Mouse (Mus musculus): Measurements from ENCODE around the gene Gpr15. TPM values are rescaled to one million over a fixed set of nuclear protein-coding genes. Genes with fewer than 3 reads are reported as not detected.
A peak's percentile ranks its signal among the peaks of the same experiment; 100 is the strongest.

Gene Gpr15
- not detected in 2 replicates for polyA plus RNA-seq (2014; fragmentation: Nextera tagmentation; extraction: Ambion mirVana)

DNA sequence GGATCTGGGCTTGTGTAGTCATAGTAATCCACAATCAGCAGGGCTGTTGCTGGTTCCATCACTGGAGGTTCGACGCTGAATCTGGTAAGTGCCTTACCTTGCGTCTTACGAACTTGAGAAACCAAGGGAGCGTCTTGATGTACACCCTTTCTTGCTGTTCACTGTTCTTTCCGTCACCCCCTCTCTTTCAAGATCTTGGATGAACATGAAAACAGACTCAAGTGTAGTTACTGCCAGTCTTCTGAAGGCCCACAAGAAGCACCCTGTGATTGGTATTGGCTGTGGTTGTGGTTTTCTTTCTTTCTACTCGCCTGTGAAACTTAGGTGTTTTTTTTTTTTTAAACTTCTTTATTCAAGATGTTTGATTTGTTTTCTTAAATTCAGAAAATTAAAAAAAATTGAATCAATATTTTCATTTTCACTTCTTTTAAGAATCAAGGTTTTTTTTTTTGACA, at the start of gene Gpr15:
TSS of gene Gpr15 (minus strand) at position 405 of the 455 bp plus-strand sequence.
- no peak for ATAC-seq (ENCODE audit: insufficient number of reproducible peaks, insufficient read depth, low FRiP score, low read depth)
- Histone ChIP-seq H3K4me2 (ENCODE audit: low read length) (no peak within 1 kb of the TSS), H3K27ac (replicated peaks in 1 of 2; ENCODE audit: control insufficient read depth in 1 of 2, insufficient read depth in 1 of 2, low read depth in 2 of 2, low read length in 2 of 2) (no peak within 1 kb of the TSS), H3K27me3 (ENCODE audit: control insufficient read depth, insufficient read depth, low read length) (no peaks in the 10 kb centered on the region), H3K4me1 (ENCODE audit: control insufficient read depth in 2 of 2, insufficient read depth in 2 of 2, low read length in 2 of 2) (no peaks in the 10 kb centered on the region), H3K36me3 (ENCODE audit: control insufficient read depth, insufficient read depth, low read length) (no peaks in the 10 kb centered on the region), H3K9me3 (ENCODE audit: control insufficient read depth, low read length) (no peaks in the 10 kb centered on the region), H3K4me3 (ENCODE audit: control insufficient read depth in 1 of 2, insufficient read depth in 1 of 2, low read depth in 1 of 2, low read length in 2 of 2) (no peak within 1 kb of the TSS), H3K9ac (ENCODE audit: low read length) (no peak within 1 kb of the TSS)
- WGBS, result 91% methylated on average over 7 of the region's 7 CpGs

DNA sequence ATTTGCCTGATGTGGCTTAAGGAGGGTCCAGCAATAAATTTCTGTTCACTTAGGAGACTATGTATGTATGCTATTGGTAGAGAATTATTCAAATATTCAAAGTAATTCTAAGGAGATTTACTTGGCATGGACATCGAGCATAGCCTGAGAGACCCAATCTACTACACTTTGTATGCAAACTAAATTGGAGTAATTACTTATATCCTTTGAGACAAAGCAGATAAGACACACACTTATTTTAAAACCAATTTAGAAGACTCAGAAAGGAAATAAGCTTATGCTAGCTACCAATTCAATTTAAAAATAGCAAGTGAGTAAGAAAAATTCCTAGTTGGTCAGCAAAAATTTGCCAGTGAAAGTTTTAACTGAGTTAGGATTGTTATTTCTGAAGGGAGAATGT, 44.2 kb upstream of the Gpr15 start, which contains the start of gene Olfr172:
TSS of gene Olfr172 (minus strand) at position 101 of the 400 bp plus-strand sequence.
- 81% methylated on average over 1 of the region's 1 CpGs for WGBS
- no peaks in the 10 kb centered on the region for H3K36me3 ChIP-seq (ENCODE audit: control insufficient read depth, insufficient read depth, low read length)
- no peak within 1 kb of the TSS for H3K4me2 ChIP-seq (ENCODE audit: low read length)
- H3K9ac ChIP-seq (ENCODE audit: low read length), result no peak within 1 kb of the TSS
- H3K4me1 ChIP-seq (ENCODE audit: control insufficient read depth in 2 of 2, insufficient read depth in 2 of 2, low read length in 2 of 2), result no peaks in the 10 kb centered on the region
- no peaks in the 10 kb centered on the region for H3K9me3 ChIP-seq (ENCODE audit: control insufficient read depth, low read length)
- ATAC-seq (ENCODE audit: insufficient number of reproducible peaks, insufficient read depth, low FRiP score, low read depth), result no peak
- no peaks in the 10 kb centered on the region for H3K27me3 ChIP-seq (ENCODE audit: control insufficient read depth, insufficient read depth, low read length)
- H3K4me3 ChIP-seq (ENCODE audit: control insufficient read depth in 1 of 2, insufficient read depth in 1 of 2, low read depth in 1 of 2, low read length in 2 of 2), result no peak within 1 kb of the TSS
- H3K27ac ChIP-seq (replicated peaks in 1 of 2; ENCODE audit: control insufficient read depth in 1 of 2, insufficient read depth in 1 of 2, low read depth in 2 of 2, low read length in 2 of 2), result no peak within 1 kb of the TSS

DNA sequence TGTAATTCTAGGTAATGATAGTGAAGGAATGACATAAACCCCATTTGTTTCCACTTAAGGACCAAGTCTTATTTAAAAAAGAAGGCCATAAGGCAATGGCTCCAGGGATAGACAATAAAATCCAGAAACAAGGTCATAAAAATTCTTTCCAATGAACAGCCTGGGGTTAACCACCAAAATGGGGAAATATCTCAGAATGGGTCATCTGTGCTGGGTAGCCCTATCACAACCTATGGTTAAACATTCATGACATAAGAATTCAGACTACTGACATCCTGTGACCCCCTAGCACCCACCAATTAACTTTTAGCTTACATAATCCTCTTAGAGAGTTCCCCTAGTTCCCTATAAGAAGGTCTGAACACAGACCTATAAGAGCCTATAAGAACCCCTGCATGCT, 37.3 kb upstream of the Gpr15 start:
- H3K4me2 ChIP-seq (ENCODE audit: low read length), result no peak overlapping the region
- H3K27ac ChIP-seq (replicated peaks in 1 of 2; ENCODE audit: control insufficient read depth in 1 of 2, insufficient read depth in 1 of 2, low read depth in 2 of 2, low read length in 2 of 2), result no peak overlapping the region
- no peaks in the 10 kb centered on the region for H3K9me3 ChIP-seq (ENCODE audit: control insufficient read depth, low read length)
- ATAC-seq (ENCODE audit: insufficient number of reproducible peaks, insufficient read depth, low FRiP score, low read depth), result no peak
- no peak overlapping the region for H3K9ac ChIP-seq (ENCODE audit: low read length)
- no peaks in the 10 kb centered on the region for H3K36me3 ChIP-seq (ENCODE audit: control insufficient read depth, insufficient read depth, low read length)
- H3K4me1 ChIP-seq (ENCODE audit: control insufficient read depth in 2 of 2, insufficient read depth in 2 of 2, low read length in 2 of 2), result no peaks in the 10 kb centered on the region
- no peaks in the 10 kb centered on the region for H3K27me3 ChIP-seq (ENCODE audit: control insufficient read depth, insufficient read depth, low read length)
- no peak overlapping the region for H3K4me3 ChIP-seq (ENCODE audit: control insufficient read depth in 1 of 2, insufficient read depth in 1 of 2, low read depth in 1 of 2, low read length in 2 of 2)

DNA sequence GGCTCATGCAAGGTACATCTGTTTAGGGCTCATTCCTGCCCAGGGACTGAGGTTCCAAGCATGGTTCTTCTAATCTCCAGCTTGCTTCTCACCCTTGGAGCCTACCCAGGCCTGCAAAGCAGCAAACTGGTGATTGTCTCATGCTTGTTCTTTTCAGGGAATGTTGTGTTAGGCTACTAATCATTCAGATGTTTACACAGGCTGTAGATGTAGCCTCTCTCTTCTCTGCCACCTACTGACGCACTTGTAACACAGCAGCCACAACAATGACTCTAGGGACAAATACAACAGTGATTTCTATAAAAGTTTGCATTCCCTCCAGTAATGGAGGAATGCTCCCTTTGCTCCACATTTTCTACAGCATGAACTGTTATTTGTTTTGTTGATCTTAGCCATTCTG, 32.4 kb upstream of the Gpr15 start:
- Histone ChIP-seq H3K9me3 (ENCODE audit: control insufficient read depth, low read length) (no peaks in the 10 kb centered on the region), H3K36me3 (ENCODE audit: control insufficient read depth, insufficient read depth, low read length) (no peaks in the 10 kb centered on the region), H3K4me3 (ENCODE audit: control insufficient read depth in 1 of 2, insufficient read depth in 1 of 2, low read depth in 1 of 2, low read length in 2 of 2) (no peak overlapping the region), H3K9ac (ENCODE audit: low read length) (no peak overlapping the region), H3K27me3 (ENCODE audit: control insufficient read depth, insufficient read depth, low read length) (no peaks in the 10 kb centered on the region), H3K27ac (replicated peaks in 1 of 2; ENCODE audit: control insufficient read depth in 1 of 2, insufficient read depth in 1 of 2, low read depth in 2 of 2, low read length in 2 of 2) (no peak overlapping the region), H3K4me2 (ENCODE audit: low read length) (no peak overlapping the region), H3K4me1 (ENCODE audit: control insufficient read depth in 2 of 2, insufficient read depth in 2 of 2, low read length in 2 of 2) (peaks cover 3 to 6% of the 10 kb centered on the region in 2 experiments; a peak in 3 of 4 replicates)
- no peak for ATAC-seq (ENCODE audit: insufficient number of reproducible peaks, insufficient read depth, low FRiP score, low read depth)
- 19% methylated on average over 1 of the region's 1 CpGs for WGBS

DNA sequence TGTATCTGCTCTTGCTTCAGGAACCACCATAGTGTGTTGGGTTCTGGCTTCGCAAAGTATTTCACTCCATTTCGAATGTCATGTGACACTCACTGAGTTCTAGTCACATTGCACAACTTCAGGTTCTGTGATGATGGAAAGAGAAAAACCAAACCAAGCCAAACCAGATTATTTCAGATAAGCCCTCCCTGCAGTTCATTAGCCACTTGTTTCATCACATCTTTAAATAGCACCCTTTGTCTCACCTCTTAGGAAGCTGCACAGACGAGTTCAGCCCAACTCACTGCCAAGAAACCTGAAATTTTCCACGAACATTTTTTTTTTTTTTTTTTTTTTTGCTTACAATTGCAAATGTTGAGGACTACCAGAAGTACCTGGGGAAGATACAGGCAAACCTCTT, 27.8 kb upstream of the Gpr15 start:
- H3K9me3 ChIP-seq (ENCODE audit: control insufficient read depth, low read length), result no peaks in the 10 kb centered on the region
- peak overlapping the region; percentile 27 for H3K4me2 ChIP-seq (ENCODE audit: low read length)
- peaks cover 3 to 6% of the 10 kb centered on the region in 2 experiments; a peak in 3 of 4 replicates for H3K4me1 ChIP-seq (ENCODE audit: control insufficient read depth in 2 of 2, insufficient read depth in 2 of 2, low read length in 2 of 2)
- H3K36me3 ChIP-seq (ENCODE audit: control insufficient read depth, insufficient read depth, low read length), result no peaks in the 10 kb centered on the region
- no peak overlapping the region for H3K4me3 ChIP-seq (ENCODE audit: control insufficient read depth in 1 of 2, insufficient read depth in 1 of 2, low read depth in 1 of 2, low read length in 2 of 2)
- H3K27ac ChIP-seq (replicated peaks in 1 of 2; ENCODE audit: control insufficient read depth in 1 of 2, insufficient read depth in 1 of 2, low read depth in 2 of 2, low read length in 2 of 2), result peak overlapping the region; percentile 1 to 57; a peak in 2 of 4 replicates
- H3K27me3 ChIP-seq (ENCODE audit: control insufficient read depth, insufficient read depth, low read length), result no peaks in the 10 kb centered on the region
- peak; percentile 26; the same call in 1 of the 2 replicates for ATAC-seq (ENCODE audit: insufficient number of reproducible peaks, insufficient read depth, low FRiP score, low read depth)
- no peak overlapping the region for H3K9ac ChIP-seq (ENCODE audit: low read length)
- WGBS, result 18% methylated on average over 4 of the region's 4 CpGs

DNA sequence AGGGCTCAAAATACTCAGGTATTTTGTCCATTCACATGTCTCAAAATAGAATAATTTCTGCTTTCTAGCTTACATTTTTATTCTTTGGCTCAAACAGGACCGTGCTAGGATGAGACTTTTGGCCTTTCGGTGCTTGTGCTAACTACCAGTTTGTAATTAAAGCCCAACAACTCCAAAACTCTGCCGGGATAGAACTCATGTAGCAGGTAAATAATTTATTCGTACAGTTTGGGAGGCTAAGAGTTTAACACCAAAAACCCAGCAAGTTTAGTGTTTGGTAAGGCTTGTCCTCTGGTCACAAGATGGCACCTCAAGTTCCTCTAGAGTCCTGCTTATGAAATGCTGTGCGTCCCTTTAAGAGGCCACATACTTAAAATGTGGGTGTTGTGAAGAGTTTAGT, 21.9 kb upstream of the Gpr15 start:
- no peaks in the 10 kb centered on the region for H3K27me3 ChIP-seq (ENCODE audit: control insufficient read depth, insufficient read depth, low read length)
- no peak overlapping the region for H3K27ac ChIP-seq (replicated peaks in 1 of 2; ENCODE audit: control insufficient read depth in 1 of 2, insufficient read depth in 1 of 2, low read depth in 2 of 2, low read length in 2 of 2)
- 84% methylated on average over 5 of the region's 5 CpGs for WGBS
- no peak overlapping the region for H3K9ac ChIP-seq (ENCODE audit: low read length)
- H3K9me3 ChIP-seq (ENCODE audit: control insufficient read depth, low read length), result no peaks in the 10 kb centered on the region
- H3K36me3 ChIP-seq (ENCODE audit: control insufficient read depth, insufficient read depth, low read length), result peaks cover 6% of the 10 kb centered on the region; the same call in 1 of the 2 replicates
- H3K4me1 ChIP-seq (ENCODE audit: control insufficient read depth in 2 of 2, insufficient read depth in 2 of 2, low read length in 2 of 2), result no peaks in the 10 kb centered on the region
- no peak for ATAC-seq (ENCODE audit: insufficient number of reproducible peaks, insufficient read depth, low FRiP score, low read depth)
- H3K4me3 ChIP-seq (ENCODE audit: control insufficient read depth in 1 of 2, insufficient read depth in 1 of 2, low read depth in 1 of 2, low read length in 2 of 2), result no peak overlapping the region
- no peak overlapping the region for H3K4me2 ChIP-seq (ENCODE audit: low read length)

DNA sequence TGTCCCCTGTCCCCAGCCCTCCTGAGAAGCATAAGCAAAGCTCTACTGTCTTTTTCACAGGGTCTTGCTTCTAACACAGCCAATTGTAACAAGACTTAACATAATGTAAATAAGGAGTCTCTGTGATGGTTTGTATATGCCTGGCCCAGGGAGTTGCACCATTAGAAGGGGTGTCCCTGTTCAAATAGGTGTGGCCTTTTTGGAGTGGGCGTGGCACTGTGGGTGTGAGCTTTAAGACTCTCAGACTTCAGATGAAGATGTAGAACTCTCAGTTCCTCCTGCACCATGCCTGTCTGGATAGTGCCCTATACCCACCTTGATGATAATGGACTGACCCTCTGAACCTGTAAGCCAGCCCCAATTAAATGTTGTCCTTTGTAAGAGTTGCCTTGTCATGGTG, 19.9 kb upstream of the Gpr15 start:
- Histone ChIP-seq H3K27ac (replicated peaks in 1 of 2; ENCODE audit: control insufficient read depth in 1 of 2, insufficient read depth in 1 of 2, low read depth in 2 of 2, low read length in 2 of 2) (no peak overlapping the region), H3K9me3 (ENCODE audit: control insufficient read depth, low read length) (no peaks in the 10 kb centered on the region), H3K9ac (ENCODE audit: low read length) (no peak overlapping the region), H3K4me3 (ENCODE audit: control insufficient read depth in 1 of 2, insufficient read depth in 1 of 2, low read depth in 1 of 2, low read length in 2 of 2) (no peak overlapping the region), H3K4me2 (ENCODE audit: low read length) (no peak overlapping the region), H3K36me3 (ENCODE audit: control insufficient read depth, insufficient read depth, low read length) (peaks cover 26% of the 10 kb centered on the region), H3K4me1 (ENCODE audit: control insufficient read depth in 2 of 2, insufficient read depth in 2 of 2, low read length in 2 of 2) (no peaks in the 10 kb centered on the region), H3K27me3 (ENCODE audit: control insufficient read depth, insufficient read depth, low read length) (no peaks in the 10 kb centered on the region)
- 78% methylated on average over 1 of the region's 1 CpGs for WGBS
- ATAC-seq (ENCODE audit: insufficient number of reproducible peaks, insufficient read depth, low FRiP score, low read depth), result no peak

DNA sequence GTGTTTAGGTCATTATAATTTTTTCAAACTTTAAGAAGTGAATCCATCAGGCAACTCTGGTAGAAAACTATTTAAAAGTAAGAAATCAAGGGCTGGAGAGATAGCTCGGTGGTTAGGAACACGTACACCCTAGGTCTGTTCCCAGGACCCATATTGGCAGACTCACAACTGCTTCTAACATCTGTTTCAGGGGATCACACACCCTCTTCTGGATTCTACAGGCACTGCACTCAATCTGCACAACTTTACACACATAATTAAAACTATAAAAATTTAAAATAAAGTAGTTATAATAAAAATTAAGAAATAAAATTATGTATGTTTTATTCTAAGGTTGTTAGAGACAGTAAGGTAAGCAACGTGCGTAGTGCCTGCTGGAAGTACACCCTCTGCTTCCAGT, 19.3 kb upstream of the Gpr15 start:
- H3K27ac ChIP-seq (replicated peaks in 1 of 2; ENCODE audit: control insufficient read depth in 1 of 2, insufficient read depth in 1 of 2, low read depth in 2 of 2, low read length in 2 of 2), result no peak overlapping the region
- H3K9me3 ChIP-seq (ENCODE audit: control insufficient read depth, low read length), result no peaks in the 10 kb centered on the region
- H3K4me1 ChIP-seq (ENCODE audit: control insufficient read depth in 2 of 2, insufficient read depth in 2 of 2, low read length in 2 of 2), result no peaks in the 10 kb centered on the region
- ATAC-seq (ENCODE audit: insufficient number of reproducible peaks, insufficient read depth, low FRiP score, low read depth), result no peak
- WGBS, result 75% methylated on average over 4 of the region's 4 CpGs
- H3K36me3 ChIP-seq (ENCODE audit: control insufficient read depth, insufficient read depth, low read length), result peaks cover 32% of the 10 kb centered on the region
- no peak overlapping the region for H3K4me2 ChIP-seq (ENCODE audit: low read length)
- no peak overlapping the region for H3K4me3 ChIP-seq (ENCODE audit: control insufficient read depth in 1 of 2, insufficient read depth in 1 of 2, low read depth in 1 of 2, low read length in 2 of 2)
- H3K9ac ChIP-seq (ENCODE audit: low read length), result no peak overlapping the region
- no peaks in the 10 kb centered on the region for H3K27me3 ChIP-seq (ENCODE audit: control insufficient read depth, insufficient read depth, low read length)
